Mouse (Mus musculus) cerebellum, adult 2 months (tissue): ENCODE data around the gene Insig2.

ENCODE experiments used
- CTCF ChIP-seq: fragments of 200-500 bp; IDR thresholded peaks from 2 replicates; pipeline ENCODE4 v1.5.1; 2011; ENCODE audit warnings: low read depth, mild to moderate bottlenecking, control low read depth, low read length, moderate library complexity, borderline replicate concordance; ENCODE audit not compliant: insufficient read depth
- POLR2A ChIP-seq: fragments of 200-500 bp; IDR thresholded peaks from 2 replicates; pipeline ENCODE4 v1.6.1; 2011; ENCODE audit warnings: low read length, control low read depth, borderline replicate concordance; ENCODE audit not compliant: insufficient read depth

GRCm38 (mm10) chr1:121328193-121328555 lies 4.2 kb downstream of the Insig2 start:
- TF ChIP-seq POLR2A, result no peak
- no peak for TF ChIP-seq CTCF
